Mouse (Mus musculus) stomach, postnatal 0 days (tissue): ENCODE measurements around the gene Mllt3. TPM values are rescaled to one million over a fixed set of nuclear protein-coding genes. Genes with fewer than 3 reads are reported as not detected.
"Not testable (repeated sequence)": the region's sequence is repeated elsewhere in the genome, so short reads cannot be mapped to it uniquely, and the experiment has no call there.

Experiments
- ATAC-seq: fragments of 200-750 bp; cut with Nextera tagmentation; 2 replicates; pipeline ENCODE4 v1.8.0; 2017; ENCODE audit not compliant: low FRiP score, low TSS enrichment
- DNase-seq: peaks from one replicate; pipeline ENCODE4 v3.0.0-alpha.2; 2016; ENCODE audit warnings: low spot score
- H3K27ac ChIP-seq: fragments of 300-500 bp; sonication (generic); replicated peaks from 2 replicates; pipeline ENCODE4 v1.5.1; 2014; ENCODE audit warnings: mild to moderate bottlenecking, control low read depth
- H3K27me3 ChIP-seq: fragments of 300-500 bp; sonication (generic); 2 replicates; pipeline ENCODE4 v1.6.1; 2014; ENCODE audit warnings: low read length; ENCODE audit not compliant: control insufficient read depth, insufficient read depth
- H3K36me3 ChIP-seq: fragments of 300-500 bp; sonication (generic); 2 replicates; pipeline ENCODE4 v1.6.1; 2014; ENCODE audit warnings: low read length, mixed read lengths; ENCODE audit not compliant: control insufficient read depth, insufficient read depth
- H3K4me1 ChIP-seq: fragments of 300-500 bp; sonication (generic); replicated peaks from 2 replicates; pipeline ENCODE4 v1.6.1; 2014; ENCODE audit warnings: antibody characterized with exemption; ENCODE audit not compliant: control insufficient read depth, insufficient read depth
- H3K4me2 ChIP-seq: fragments of 300-500 bp; sonication (generic); replicated peaks from 2 replicates; pipeline ENCODE4 v1.6.1; 2014; ENCODE audit warnings: low read depth, mild to moderate bottlenecking, control low read depth, moderate library complexity
- H3K4me3 ChIP-seq: fragments of 300-500 bp; sonication (generic); 2 replicates; pipeline ENCODE4 v1.5.1; 2014; ENCODE audit warnings: low read depth, low read length, control low read depth
- H3K9ac ChIP-seq: fragments of 300-500 bp; sonication (generic); 2 replicates; pipeline ENCODE4 v1.6.1; 2014; ENCODE audit warnings: mild to moderate bottlenecking, low read length, control low read depth, mixed read lengths
- H3K9me3 ChIP-seq: fragments of 300-500 bp; sonication (generic); 2 replicates; pipeline ENCODE4 v1.6.1; 2016; ENCODE audit warnings: low read length; ENCODE audit not compliant: control insufficient read depth
- CTCF ChIP-seq: IDR thresholded peaks from 2 replicates; pipeline ENCODE4 v1.5.1; 2016; ENCODE audit warnings: antibody characterized with exemption, low read depth, mild to moderate bottlenecking, moderate library complexity
- EP300 ChIP-seq: optimal IDR thresholded peaks from 2 replicates; pipeline ENCODE3; 2016; ENCODE audit warnings: antibody characterized with exemption
- WGBS: fragments of 180-500 bp; shearing (Covaris S2); extraction: QIAGEN DNeasy Blood & Tissue Kit; methylation state at CpG from one replicate; pipeline ENCODE4 v1.1.7; 2014; 5-methylcytosine and 5-hydroxymethylcytosine counted together
- polyA plus RNA-seq: library from polyadenylated mRNA; unstranded; fragments of >200 nt; fragmentation: Nextera tagmentation; extraction: Ambion mirVana; gene quantifications from 2 replicates; pipeline ENCODE4 v1.2.1, GENCODE M21; 2015

Gene Mllt3
- polyA plus RNA-seq, 1 experiment from 2014 or later = 82.9 TPM

GRCm38 (mm10) chr4:87984589-87984988, 48.6 kb downstream of the Mllt3 start:
- TF ChIP-seq EP300 = no peak
- TF ChIP-seq CTCF = no peak
- H3K4me1 ChIP-seq = no peaks in the 10 kb centered on the region; the same call in none of the 2 replicates
- peak; percentile 98 for ATAC-seq
- DNase-seq = peak; percentile 55
- H3K36me3 ChIP-seq = no peaks in the 10 kb centered on the region
- peak overlapping the region; percentile 66 for H3K27ac ChIP-seq
- 17% methylated on average over 3 of the region's 3 CpGs for WGBS
- 0 out of 2 replicates have a peak overlapping the region, but pooled peaks have one; percentile 15 for H3K4me2 ChIP-seq
- H3K4me3 ChIP-seq = no peak overlapping the region
- no peaks in the 10 kb centered on the region for H3K27me3 ChIP-seq
- H3K9me3 ChIP-seq = no peaks in the 10 kb centered on the region
- H3K9ac ChIP-seq = no peak overlapping the region

GRCm38 (mm10) chr4:87984091-87984490, 49.1 kb downstream of the Mllt3 start:
- Histone ChIP-seq H3K4me3 (no peak overlapping the region), H3K4me1 (no peaks in the 10 kb centered on the region; the same call in none of the 2 replicates), H3K27ac (peak overlapping the region; percentile 56), H3K9me3 (no peaks in the 10 kb centered on the region), H3K9ac (no peak overlapping the region), H3K4me2 (0 out of 2 replicates have a peak overlapping the region, but pooled peaks have one; percentile 15), H3K36me3 (no peaks in the 10 kb centered on the region), H3K27me3 (no peaks in the 10 kb centered on the region)
- 47% methylated on average over 5 of the region's 5 CpGs for WGBS
- ATAC-seq (no peak), DNase-seq (no peak)
- TF ChIP-seq EP300 (no peak), CTCF (no peak)

- ATAC-seq = no peak
- WGBS = 46% methylated on average over 5 of the region's 5 CpGs
- Histone ChIP-seq H3K9ac (no peak overlapping the region), H3K27me3 (no peaks in the 10 kb centered on the region), H3K27ac (no peak overlapping the region), H3K9me3 (no peaks in the 10 kb centered on the region), H3K4me3 (no peak overlapping the region), H3K4me1 (no peaks in the 10 kb centered on the region; the same call in none of the 2 replicates), H3K4me2 (no peak overlapping the region), H3K36me3 (no peaks in the 10 kb centered on the region)
- TF ChIP-seq CTCF (no peak), EP300 (no peak)
- no peak for DNase-seq
Measured at GRCm38 (mm10) chr4:87982578-87982977, 50.6 kb downstream of the Mllt3 start.

GRCm38 (mm10) chr4:87977820-87978448, 55.2 kb downstream of the Mllt3 start:
- WGBS = 30% methylated on average over 11 of the region's 11 CpGs
- no peak overlapping the region for H3K27ac ChIP-seq
- no peak overlapping the region for H3K4me2 ChIP-seq
- no peaks in the 10 kb centered on the region for H3K27me3 ChIP-seq
- H3K9me3 ChIP-seq = no peaks in the 10 kb centered on the region
- no peaks in the 10 kb centered on the region for H3K36me3 ChIP-seq
- no peaks in the 10 kb centered on the region; the same call in none of the 2 replicates for H3K4me1 ChIP-seq
- no peak overlapping the region for H3K9ac ChIP-seq
- DNase-seq (no peak), ATAC-seq (no peak; the same call in 1 of the 2 replicates)
- TF ChIP-seq CTCF (no peak), EP300 (no peak)
- no peak overlapping the region for H3K4me3 ChIP-seq

- Histone ChIP-seq H3K4me1 (no peaks in the 10 kb centered on the region), H3K27ac (no peak overlapping the region), H3K4me2 (no peak overlapping the region), H3K9ac (no peak overlapping the region), H3K36me3 (no peaks in the 10 kb centered on the region), H3K9me3 (no peaks in the 10 kb centered on the region), H3K27me3 (no peaks in the 10 kb centered on the region), H3K4me3 (no peak overlapping the region)
- ATAC-seq = no peak
- WGBS = 80% methylated on average over 7 of the region's 7 CpGs
- no peak for DNase-seq
- TF ChIP-seq CTCF (no peak), EP300 (no peak)
Measured at GRCm38 (mm10) chr4:87965836-87966235, 67.3 kb downstream of the Mllt3 start.

GRCm38 (mm10) chr4:87964890-87965289, 68.3 kb downstream of the Mllt3 start:
- WGBS = 95% methylated on average over 1 of the region's 2 CpGs

More at GRCm38 (mm10) chr4:87964890-87965289, 68.3 kb downstream of the Mllt3 start:
- not testable (repeated sequence) for H3K27me3 ChIP-seq, H3K4me2 ChIP-seq, ATAC-seq, H3K4me1 ChIP-seq, H3K27ac ChIP-seq, H3K4me3 ChIP-seq, H3K9me3 ChIP-seq, DNase-seq, H3K9ac ChIP-seq, H3K36me3 ChIP-seq
